Mouse (Mus musculus): ENCODE data around the gene Mtor. TPM values are rescaled to one million over a fixed set of nuclear protein-coding genes. Genes with fewer than 3 reads are reported as not detected.

Gene Mtor
- total and polyA plus RNA-seq, 2 experiments from 2014 or later = 20.5 to 31.2 TPM

DNA sequence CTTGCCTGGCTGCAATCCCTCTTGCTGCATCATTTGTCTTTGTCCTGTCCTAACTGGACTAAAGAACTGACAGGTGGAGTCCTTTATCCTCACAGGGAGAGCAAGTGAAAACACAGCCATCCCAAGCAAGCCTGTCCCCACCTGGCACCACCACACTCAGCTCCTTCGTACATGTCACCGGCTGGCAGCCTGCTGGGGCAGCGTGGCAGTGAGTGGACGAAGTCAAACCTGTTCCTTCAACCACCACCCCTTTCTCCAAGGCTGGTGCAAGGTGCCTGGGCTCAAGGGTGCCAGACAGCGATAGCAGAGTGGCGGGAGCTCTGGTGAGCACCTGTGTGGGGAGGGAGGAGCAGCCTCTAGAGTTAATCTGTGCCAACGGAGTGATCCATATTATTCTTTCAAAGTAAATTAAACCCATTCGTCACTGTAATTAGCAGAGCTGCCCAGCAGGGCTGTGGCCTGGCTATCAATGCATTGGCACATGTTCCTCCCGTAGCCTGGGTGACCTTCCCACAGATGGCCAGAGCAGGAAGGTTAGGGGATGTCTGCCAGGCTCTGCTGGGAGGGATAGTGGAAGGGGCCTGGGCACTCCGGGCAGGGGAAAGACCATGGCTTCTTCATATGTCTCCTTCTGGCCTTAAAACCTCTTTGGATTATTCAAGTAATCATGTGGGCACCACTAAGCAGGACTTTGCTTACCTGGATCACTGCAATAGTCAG is 40.0 kb upstream of the Mtor start:
- Histone ChIP-seq H3K27me3 (ENCODE audit: control insufficient read depth, insufficient read depth, low read length) (peaks cover 46% of the 10 kb centered on the region), H3K9me3 (replicated peaks; ENCODE audit: control insufficient read depth, low read length) (no peaks in the 10 kb centered on the region), H3K36me3 (replicated peaks; ENCODE audit: control insufficient read depth, insufficient read depth, low read length) (no peaks in the 10 kb centered on the region), H3K4me1 (ENCODE audit: control insufficient read depth, insufficient read depth) (no peaks in the 10 kb centered on the region), H3K4me3 (ENCODE audit: low read depth, low read length) (no peak overlapping the region), H3K4me2 (ENCODE audit: low read depth, low read length) (no peak overlapping the region), H3K9ac (replicated peaks; ENCODE audit: low read depth, low read length) (no peak overlapping the region), H3K27ac (ENCODE audit: low read depth) (no peak overlapping the region)
- 69% methylated on average over 10 of the region's 10 CpGs for WGBS
- TF ChIP-seq CTCF (IDR thresholded peaks at IDR 0.05; ENCODE audit: low read depth) (no peak), EP300 (IDR thresholded peaks at IDR 0.05; ENCODE audit: low read depth) (no peak)
- no peak for ATAC-seq (ENCODE audit: insufficient read depth, low read depth)
- no peak for DNase-seq (ENCODE audit: low spot score)

DNA sequence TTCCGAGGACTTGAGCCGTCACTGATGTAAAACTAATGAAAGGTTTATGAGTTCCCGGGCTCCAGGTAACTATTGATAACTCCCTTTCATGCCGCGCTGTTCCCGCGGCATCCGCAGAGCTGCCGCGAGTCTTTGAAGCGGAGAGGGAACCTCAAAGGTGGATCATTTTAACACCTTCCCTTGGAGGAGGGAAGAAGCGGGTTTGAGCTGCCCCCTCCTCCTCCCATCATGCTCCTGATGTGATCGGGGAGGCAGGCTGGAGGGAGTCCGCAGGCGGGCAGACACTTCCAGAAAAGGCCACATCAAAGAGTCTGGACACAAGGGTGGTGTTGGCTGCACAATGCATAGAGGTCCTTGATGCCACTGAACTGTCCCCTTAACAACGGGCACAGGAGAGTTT is 32.8 kb upstream of the Mtor start:
- 6% methylated on average over 16 of the region's 16 CpGs for WGBS
- H3K27me3 ChIP-seq (ENCODE audit: control insufficient read depth, insufficient read depth, low read length) = peaks cover 16% of the 10 kb centered on the region
- H3K4me2 ChIP-seq (ENCODE audit: low read depth, low read length) = no peak overlapping the region

GRCm38 (mm10) chr4:148417074-148417526 is 31.3 kb upstream of the Mtor start:
- H3K27ac ChIP-seq (ENCODE audit: low read depth) = no peak overlapping the region
- DNase-seq (ENCODE audit: low spot score) (no peak), ATAC-seq (ENCODE audit: insufficient read depth, low read depth) (no peak)
- H3K36me3 ChIP-seq (replicated peaks; ENCODE audit: control insufficient read depth, insufficient read depth, low read length) = no peaks in the 10 kb centered on the region
- H3K27me3 ChIP-seq (ENCODE audit: control insufficient read depth, insufficient read depth, low read length) = peaks cover 16% of the 10 kb centered on the region
- H3K4me2 ChIP-seq (ENCODE audit: low read depth, low read length) = no peak overlapping the region
- no peaks in the 10 kb centered on the region for H3K4me1 ChIP-seq (ENCODE audit: control insufficient read depth, insufficient read depth)
- WGBS = 37% methylated on average over 11 of the region's 11 CpGs
- H3K4me3 ChIP-seq (ENCODE audit: low read depth, low read length) = no peak overlapping the region
- no peak for TF ChIP-seq EP300 (IDR thresholded peaks at IDR 0.05; ENCODE audit: low read depth)
- no peak overlapping the region for H3K9ac ChIP-seq (replicated peaks; ENCODE audit: low read depth, low read length)
- H3K9me3 ChIP-seq (replicated peaks; ENCODE audit: control insufficient read depth, low read length) = no peaks in the 10 kb centered on the region

More for the DNA sequence above, 32.8 kb upstream of the Mtor start:
- H3K9me3 ChIP-seq (replicated peaks; ENCODE audit: control insufficient read depth, low read length) = no peaks in the 10 kb centered on the region
- DNase-seq (ENCODE audit: low spot score) (no peak), ATAC-seq (ENCODE audit: insufficient read depth, low read depth) (no peak)
- H3K36me3 ChIP-seq (replicated peaks; ENCODE audit: control insufficient read depth, insufficient read depth, low read length) = no peaks in the 10 kb centered on the region
- no peak overlapping the region for H3K4me3 ChIP-seq (ENCODE audit: low read depth, low read length)
- H3K27ac ChIP-seq (ENCODE audit: low read depth) = no peak overlapping the region
- no peak overlapping the region for H3K9ac ChIP-seq (replicated peaks; ENCODE audit: low read depth, low read length)
- TF ChIP-seq EP300 (IDR thresholded peaks at IDR 0.05; ENCODE audit: low read depth) = no peak
- no peak for TF ChIP-seq CTCF (IDR thresholded peaks at IDR 0.05; ENCODE audit: low read depth)
- no peaks in the 10 kb centered on the region for H3K4me1 ChIP-seq (ENCODE audit: control insufficient read depth, insufficient read depth)

DNA sequence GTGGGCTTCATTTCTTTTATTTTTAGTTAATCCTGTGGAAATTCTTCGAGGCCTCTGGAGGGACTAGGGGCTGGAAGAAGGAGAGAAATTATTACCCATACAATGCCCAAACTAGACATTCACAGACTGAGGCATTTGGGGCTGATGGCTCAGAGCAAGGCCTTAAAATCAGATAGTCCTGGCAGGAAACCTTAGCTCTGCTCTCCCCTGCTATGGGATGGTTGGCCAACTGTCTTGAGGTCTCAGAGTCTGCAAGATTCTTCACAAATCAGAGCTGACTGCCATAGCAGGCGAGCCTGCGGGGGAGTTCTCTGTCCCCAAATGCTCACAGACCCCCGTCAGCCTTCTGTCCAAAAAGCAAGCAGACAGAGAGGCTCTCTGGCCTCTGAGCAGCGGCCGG is 30.9 kb upstream of the Mtor start:
- no peak overlapping the region for H3K27ac ChIP-seq (ENCODE audit: low read depth)
- H3K36me3 ChIP-seq (replicated peaks; ENCODE audit: control insufficient read depth, insufficient read depth, low read length) = no peaks in the 10 kb centered on the region
- no peaks in the 10 kb centered on the region for H3K4me1 ChIP-seq (ENCODE audit: control insufficient read depth, insufficient read depth)
- no peak for ATAC-seq (ENCODE audit: insufficient read depth, low read depth)
- no peaks in the 10 kb centered on the region for H3K9me3 ChIP-seq (replicated peaks; ENCODE audit: control insufficient read depth, low read length)
- no peak overlapping the region for H3K9ac ChIP-seq (replicated peaks; ENCODE audit: low read depth, low read length)
- H3K4me2 ChIP-seq (ENCODE audit: low read depth, low read length) = no peak overlapping the region
- peaks cover 16% of the 10 kb centered on the region for H3K27me3 ChIP-seq (ENCODE audit: control insufficient read depth, insufficient read depth, low read length)
- no peak overlapping the region for H3K4me3 ChIP-seq (ENCODE audit: low read depth, low read length)
- 60% methylated on average over 6 of the region's 6 CpGs for WGBS
- DNase-seq (ENCODE audit: low spot score) = no peak
- no peak for TF ChIP-seq EP300 (IDR thresholded peaks at IDR 0.05; ENCODE audit: low read depth)
- no peak for TF ChIP-seq CTCF (IDR thresholded peaks at IDR 0.05; ENCODE audit: low read depth)

GRCm38 (mm10) chr4:148426950-148427850 is 21.2 kb upstream of the Mtor start:
- no peak for DNase-seq (ENCODE audit: low spot score)
- WGBS = 77% methylated on average over 10 of the region's 10 CpGs

More at GRCm38 (mm10) chr4:148426950-148427850, 21.2 kb upstream of the Mtor start:
- no peak for TF ChIP-seq EP300 (IDR thresholded peaks at IDR 0.05; ENCODE audit: low read depth)
- no peak for TF ChIP-seq CTCF (IDR thresholded peaks at IDR 0.05; ENCODE audit: low read depth)
- no peak overlapping the region for H3K9ac ChIP-seq (replicated peaks; ENCODE audit: low read depth, low read length)
- no peaks in the 10 kb centered on the region for H3K4me1 ChIP-seq (ENCODE audit: control insufficient read depth, insufficient read depth)
- H3K9me3 ChIP-seq (replicated peaks; ENCODE audit: control insufficient read depth, low read length) = no peaks in the 10 kb centered on the region
- H3K4me3 ChIP-seq (ENCODE audit: low read depth, low read length) = no peak overlapping the region
- H3K27me3 ChIP-seq (ENCODE audit: control insufficient read depth, insufficient read depth, low read length) = no peaks in the 10 kb centered on the region
- no peak overlapping the region for H3K4me2 ChIP-seq (ENCODE audit: low read depth, low read length)
- ATAC-seq (ENCODE audit: insufficient read depth, low read depth) = no peak
- no peak overlapping the region for H3K27ac ChIP-seq (ENCODE audit: low read depth)
- H3K36me3 ChIP-seq (replicated peaks; ENCODE audit: control insufficient read depth, insufficient read depth, low read length) = no peaks in the 10 kb centered on the region
